Mouse (Mus musculus) gastrocnemius, adult 2 months (tissue): ENCODE results near the gene Alg2. TPM values are rescaled to one million over a fixed set of nuclear protein-coding genes. Genes with fewer than 3 reads are reported as not detected.

Experiments used
- DNase-seq: peaks from one replicate; pipeline ENCODE4 v3.0.0; 2022
- H3K27ac ChIP-seq: fragments of 200-600 bp; 2 replicates; pipeline ENCODE4 v1.8.1; 2022; ENCODE audit warnings: mild to moderate bottlenecking
- H3K4me3 ChIP-seq: fragments of 200-600 bp; 2 replicates; pipeline ENCODE4 v1.8.1; 2022; ENCODE audit warnings: mild to moderate bottlenecking, moderate library complexity
- CTCF ChIP-seq: fragments of 200-600 bp; IDR thresholded peaks from 2 replicates; pipeline ENCODE4 v1.8.1; 2022; ENCODE audit warnings: antibody characterized with exemption, mild to moderate bottlenecking, moderate library complexity
- intact Hi-C: fragments of 180-260 bp; cut with DNase I; formaldehyde crosslinking; loops from one replicate; pipeline ENCODE4 v1.15.1; 2025
- total RNA-seq, 2 experiments: library from RNA; stranded (reverse); gene quantifications; 2 replicates each; pipeline ENCODE4 v1.2.3; 2021

Gene Alg2
- total RNA-seq, 2 experiments from 2014 or later, result 11.2 to 11.4 TPM

GRCm38 (mm10) chr4:47422194-47422593, 51.9 kb downstream of the Alg2 start:
- H3K4me3 ChIP-seq, result no peak overlapping the region
- no peak for TF ChIP-seq CTCF
- intact Hi-C loops, result loop anchor here (5.0 kb wide), 2 partner anchors 960 to 980 kb away; no protein-coding TSS in a partner anchor
- no peak for DNase-seq
- H3K27ac ChIP-seq, result no peak overlapping the region

DNA sequence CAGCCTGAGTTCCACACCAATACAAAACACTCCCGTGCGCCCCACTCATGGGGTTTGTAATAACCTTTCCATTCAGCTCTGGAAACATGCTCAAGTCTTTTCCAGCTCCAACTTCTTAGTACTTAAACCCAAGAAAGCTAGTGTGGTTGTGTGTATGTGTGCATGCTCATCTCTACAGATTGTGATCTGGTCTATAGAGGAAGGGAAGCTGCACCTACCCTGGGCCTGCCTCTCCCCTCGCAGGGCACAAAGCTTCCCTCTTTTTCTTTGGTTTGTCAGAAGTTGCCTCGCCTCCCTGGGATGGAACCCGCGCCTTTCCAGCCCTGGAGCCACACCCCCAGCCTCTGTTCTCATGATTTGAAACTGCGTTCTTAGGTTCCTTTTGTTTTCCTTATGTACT, 53.9 kb downstream of the Alg2 start:
- no peak overlapping the region for H3K4me3 ChIP-seq
- no peak overlapping the region for H3K27ac ChIP-seq
- no peak for TF ChIP-seq CTCF
- DNase-seq, result no peak
- intact Hi-C loops, result loop anchor here (5.0 kb wide), 2 partner anchors 962 to 982 kb away; no protein-coding TSS in a partner anchor

- intact Hi-C loops, result loop anchor here (5.0 kb wide), 1 partner anchor 778 kb away; no protein-coding TSS in a partner anchor
- no peak for DNase-seq
- H3K4me3 ChIP-seq, result no peak overlapping the region
- TF ChIP-seq CTCF, result peak; percentile 91; the same call in 1 of the 2 replicates
- H3K27ac ChIP-seq, result no peak overlapping the region
Measured at GRCm38 (mm10) chr4:47419268-47419973, 54.7 kb downstream of the Alg2 start.

DNA sequence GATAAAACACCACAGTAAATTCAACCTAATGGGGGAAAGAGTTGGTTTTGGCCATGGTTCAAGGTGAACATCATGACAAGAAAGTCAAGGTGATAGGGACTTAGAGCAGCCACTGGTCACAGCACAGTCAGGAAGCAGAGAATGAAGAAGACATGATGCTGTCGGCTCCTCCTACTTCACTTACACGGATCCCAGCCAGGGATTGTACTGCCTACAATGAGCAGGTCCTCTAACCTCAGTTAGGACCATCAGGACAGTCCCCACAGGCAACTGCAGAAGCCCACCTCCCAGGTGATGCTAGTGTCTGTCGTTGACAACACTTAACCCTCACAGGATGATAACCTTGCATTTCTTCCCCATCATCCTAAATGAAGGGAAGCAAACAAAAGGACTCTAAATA, 56.3 kb downstream of the Alg2 start:
- no peak for TF ChIP-seq CTCF
- DNase-seq, result no peak
- intact Hi-C loops, result loop anchor here (5.0 kb wide), 1 partner anchor 779 kb away; no protein-coding TSS in a partner anchor
- Histone ChIP-seq H3K27ac (no peak overlapping the region), H3K4me3 (no peak overlapping the region)

Other genes with a start within 250 kb of the Alg2 start
- 10 to 100 TPM; 19.2 to 32.2 TPM for gene Tgfbr1, start 121.1 kb downstream of the Alg2 start, total RNA-seq
- 10 to 100 TPM; 37.4 to 43.7 TPM for gene Sec61b, start 325 bp upstream of the Alg2 start, total RNA-seq